Mouse (Mus musculus): ENCODE measurements around the gene Adamtsl3. TPM values are rescaled to one million over a fixed set of nuclear protein-coding genes. Genes with fewer than 3 reads are reported as not detected.

Gene Adamtsl3
- polyA plus RNA-seq, 1 experiment from 2014 or later: 1.0 TPM

DNA sequence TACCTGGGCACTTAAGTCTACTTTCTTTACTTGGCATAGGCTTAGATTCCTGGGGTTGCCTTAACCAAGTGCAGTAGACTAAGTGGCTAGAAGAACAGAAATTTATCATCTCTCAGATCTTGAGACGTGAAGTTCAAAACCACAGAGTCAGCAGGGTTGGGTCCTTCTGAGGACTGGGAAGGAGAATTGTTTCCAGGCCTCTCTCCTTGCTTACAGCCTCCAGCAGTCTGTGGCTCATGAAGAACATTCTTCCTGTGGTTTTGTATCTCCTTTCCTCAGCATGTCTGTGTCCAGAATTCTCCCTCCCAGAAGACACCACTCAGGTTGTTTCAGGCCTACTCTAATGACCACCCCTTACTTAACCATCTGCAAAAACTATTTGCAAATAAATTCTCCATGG, 216.5 kb downstream of the Adamtsl3 start:
- H3K9me3 ChIP-seq (ENCODE audit: control insufficient read depth, low read length): no peaks in the 10 kb centered on the region
- H3K27me3 ChIP-seq (ENCODE audit: control insufficient read depth, insufficient read depth, low read length): no peaks in the 10 kb centered on the region
- 89% methylated on average over 1 of the region's 1 CpGs for WGBS
- H3K4me1 ChIP-seq (replicated peaks; ENCODE audit: control insufficient read depth, insufficient read depth, low read length): no peaks in the 10 kb centered on the region
- no peak overlapping the region for H3K4me2 ChIP-seq (replicated peaks)
- no peak for DNase-seq (ENCODE audit: low spot score)
- H3K36me3 ChIP-seq (replicated peaks; ENCODE audit: control insufficient read depth, insufficient read depth): no peaks in the 10 kb centered on the region
- H3K9ac ChIP-seq: no peak overlapping the region
- ATAC-seq (ENCODE audit: low FRiP score): no peak
- no peak overlapping the region for H3K27ac ChIP-seq
- no peak overlapping the region for H3K4me3 ChIP-seq (replicated peaks; ENCODE audit: low read length)

DNA sequence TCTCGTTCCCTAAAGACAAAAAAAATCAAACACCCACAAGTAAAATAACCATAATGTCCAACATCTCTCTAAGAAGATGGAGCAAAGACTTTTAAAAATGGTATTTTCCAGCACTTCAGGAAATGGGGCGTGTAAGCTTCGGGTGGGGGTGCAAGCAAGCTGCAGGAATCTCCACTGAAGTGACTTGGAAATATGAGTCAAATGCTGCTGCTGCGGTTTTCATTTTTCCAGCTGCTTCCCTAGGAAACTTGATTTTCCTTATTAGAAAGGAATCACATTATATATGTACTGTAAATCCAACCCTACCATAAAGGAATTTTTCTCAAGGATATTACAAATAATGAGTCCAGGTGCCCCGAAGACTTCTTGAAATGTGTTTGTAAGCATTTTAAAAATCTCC, 220.3 kb downstream of the Adamtsl3 start:
- 82% methylated on average over 5 of the region's 5 CpGs for WGBS
- no peaks in the 10 kb centered on the region for H3K4me1 ChIP-seq (replicated peaks; ENCODE audit: control insufficient read depth, insufficient read depth, low read length)
- no peak for DNase-seq (ENCODE audit: low spot score)
- no peak for ATAC-seq (ENCODE audit: low FRiP score)
- H3K4me3 ChIP-seq (replicated peaks; ENCODE audit: low read length): no peak overlapping the region
- no peak overlapping the region for H3K4me2 ChIP-seq (replicated peaks)
- no peak overlapping the region for H3K27ac ChIP-seq
- no peak overlapping the region for H3K9ac ChIP-seq
- peaks cover 6% of the 10 kb centered on the region; the same call in 1 of the 2 replicates for H3K9me3 ChIP-seq (ENCODE audit: control insufficient read depth, low read length)
- H3K27me3 ChIP-seq (ENCODE audit: control insufficient read depth, insufficient read depth, low read length): no peaks in the 10 kb centered on the region
- H3K36me3 ChIP-seq (replicated peaks; ENCODE audit: control insufficient read depth, insufficient read depth): no peaks in the 10 kb centered on the region

DNA sequence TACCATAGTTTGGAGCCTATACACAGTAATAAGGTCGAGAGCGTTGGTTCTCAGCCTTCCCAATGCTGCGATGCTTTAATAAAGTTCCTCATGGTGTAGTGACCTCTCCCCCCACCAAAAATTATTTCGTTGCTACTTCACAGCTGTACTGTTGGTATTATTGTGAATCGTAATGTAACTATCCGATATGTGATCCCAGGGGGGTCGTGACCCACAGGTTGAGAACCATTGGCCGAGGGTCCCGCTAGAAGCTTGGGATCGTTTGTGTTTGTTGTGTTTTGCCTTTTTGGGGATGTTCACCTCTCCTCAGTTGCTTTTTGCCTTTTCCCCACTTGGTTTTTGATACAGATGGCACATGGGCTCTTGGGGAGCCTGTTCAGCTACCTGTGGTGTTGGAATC, 220.9 kb downstream of the Adamtsl3 start:
- H3K27ac ChIP-seq: no peak overlapping the region

DNA sequence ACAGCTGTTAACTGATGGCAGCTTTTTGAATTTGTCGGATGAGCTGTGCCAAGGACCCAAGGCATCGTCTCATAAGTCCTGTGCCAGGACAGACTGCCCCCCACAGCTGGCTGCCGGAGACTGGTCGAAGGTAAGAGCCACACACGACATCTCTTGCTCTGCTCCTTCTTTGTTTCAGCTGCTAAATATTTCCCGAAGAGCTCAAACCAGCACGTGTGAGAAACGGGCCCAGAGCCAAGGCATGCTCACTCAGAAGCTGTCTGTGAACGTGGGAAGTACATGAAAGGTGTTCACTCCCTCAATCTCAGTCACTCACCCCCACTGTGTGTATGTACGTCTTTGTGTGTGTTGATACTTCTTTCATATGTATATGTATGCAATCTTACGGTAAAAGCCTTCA, 221.6 kb downstream of the Adamtsl3 start:
- Histone ChIP-seq H3K9ac (no peak overlapping the region), H3K4me1 (replicated peaks; ENCODE audit: control insufficient read depth, insufficient read depth, low read length) (no peaks in the 10 kb centered on the region), H3K27ac (no peak overlapping the region), H3K4me2 (replicated peaks) (no peak overlapping the region), H3K9me3 (ENCODE audit: control insufficient read depth, low read length) (peaks cover 9% of the 10 kb centered on the region; the same call in 1 of the 2 replicates), H3K36me3 (replicated peaks; ENCODE audit: control insufficient read depth, insufficient read depth) (no peaks in the 10 kb centered on the region), H3K27me3 (ENCODE audit: control insufficient read depth, insufficient read depth, low read length) (no peaks in the 10 kb centered on the region), H3K4me3 (replicated peaks; ENCODE audit: low read length) (no peak overlapping the region)
- ATAC-seq (ENCODE audit: low FRiP score) (no peak), DNase-seq (ENCODE audit: low spot score) (no peak)
- 74% methylated on average over 11 of the region's 11 CpGs for WGBS

More for the DNA sequence above, 220.9 kb downstream of the Adamtsl3 start:
- Histone ChIP-seq H3K9ac (no peak overlapping the region), H3K4me1 (replicated peaks; ENCODE audit: control insufficient read depth, insufficient read depth, low read length) (no peaks in the 10 kb centered on the region), H3K27me3 (ENCODE audit: control insufficient read depth, insufficient read depth, low read length) (no peaks in the 10 kb centered on the region), H3K4me3 (replicated peaks; ENCODE audit: low read length) (no peak overlapping the region), H3K36me3 (replicated peaks; ENCODE audit: control insufficient read depth, insufficient read depth) (no peaks in the 10 kb centered on the region), H3K4me2 (replicated peaks) (no peak overlapping the region), H3K9me3 (ENCODE audit: control insufficient read depth, low read length) (peaks cover 9% of the 10 kb centered on the region; the same call in 1 of the 2 replicates)
- ATAC-seq (ENCODE audit: low FRiP score): no peak
- WGBS: 86% methylated on average over 10 of the region's 10 CpGs
- no peak for DNase-seq (ENCODE audit: low spot score)

DNA sequence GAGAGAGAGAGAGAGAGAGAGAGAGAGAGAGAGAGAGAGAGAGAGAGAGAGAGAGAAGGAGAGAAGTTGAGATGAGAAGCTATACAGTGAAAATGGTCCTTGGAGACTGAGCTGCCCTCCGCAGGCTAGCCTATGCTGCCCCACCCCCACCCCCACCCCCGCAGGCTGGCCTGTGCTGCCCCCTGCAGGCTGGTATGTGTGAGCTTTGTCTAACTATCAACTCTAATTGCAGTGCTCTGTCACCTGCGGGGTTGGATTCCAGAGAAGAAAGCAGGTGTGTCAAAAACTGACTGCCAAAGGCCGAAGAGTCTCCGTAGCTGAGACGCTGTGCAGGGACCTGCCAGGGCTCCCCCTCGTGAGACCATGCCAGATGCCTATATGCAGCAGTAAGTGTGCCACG, 231.2 kb downstream of the Adamtsl3 start:
- WGBS: 57% methylated on average over 8 of the region's 8 CpGs
- no peaks in the 10 kb centered on the region for H3K36me3 ChIP-seq (replicated peaks; ENCODE audit: control insufficient read depth, insufficient read depth)
- no peak overlapping the region for H3K27ac ChIP-seq
- DNase-seq (ENCODE audit: low spot score) (no peak), ATAC-seq (ENCODE audit: low FRiP score) (no peak)
- no peaks in the 10 kb centered on the region for H3K4me1 ChIP-seq (replicated peaks; ENCODE audit: control insufficient read depth, insufficient read depth, low read length)
- no peaks in the 10 kb centered on the region for H3K9me3 ChIP-seq (ENCODE audit: control insufficient read depth, low read length)
- H3K9ac ChIP-seq: no peak overlapping the region
- H3K4me2 ChIP-seq (replicated peaks): no peak overlapping the region
- no peak overlapping the region for H3K4me3 ChIP-seq (replicated peaks; ENCODE audit: low read length)
- no peaks in the 10 kb centered on the region for H3K27me3 ChIP-seq (ENCODE audit: control insufficient read depth, insufficient read depth, low read length)

DNA sequence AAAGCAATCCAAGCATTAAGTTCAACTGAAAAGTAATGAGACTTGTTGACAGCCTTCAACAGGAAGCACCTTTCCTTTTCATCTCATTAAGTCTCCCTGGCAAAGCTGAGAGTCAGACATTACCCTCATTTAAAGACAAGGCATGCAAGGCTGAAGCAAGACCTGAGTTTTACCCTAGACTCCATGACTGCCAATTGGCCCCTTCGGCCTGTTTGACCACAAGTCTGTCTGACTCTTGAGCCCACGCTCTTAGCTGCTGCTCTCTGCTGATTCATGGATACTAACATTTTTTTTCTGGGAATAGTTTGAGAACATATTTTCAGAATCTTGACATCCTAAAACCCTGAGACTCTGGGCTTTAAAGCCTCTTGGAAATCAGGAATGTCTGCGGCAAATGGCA, 232.3 kb downstream of the Adamtsl3 start:
- DNase-seq (ENCODE audit: low spot score): no peak
- Histone ChIP-seq H3K27me3 (ENCODE audit: control insufficient read depth, insufficient read depth, low read length) (no peaks in the 10 kb centered on the region), H3K4me1 (replicated peaks; ENCODE audit: control insufficient read depth, insufficient read depth, low read length) (no peaks in the 10 kb centered on the region), H3K4me3 (replicated peaks; ENCODE audit: low read length) (no peak overlapping the region), H3K9ac (no peak overlapping the region), H3K9me3 (ENCODE audit: control insufficient read depth, low read length) (no peaks in the 10 kb centered on the region), H3K27ac (no peak overlapping the region), H3K4me2 (replicated peaks) (no peak overlapping the region), H3K36me3 (replicated peaks; ENCODE audit: control insufficient read depth, insufficient read depth) (no peaks in the 10 kb centered on the region)
- 97% methylated on average over 3 of the region's 3 CpGs for WGBS
- ATAC-seq (ENCODE audit: low FRiP score): no peak

DNA sequence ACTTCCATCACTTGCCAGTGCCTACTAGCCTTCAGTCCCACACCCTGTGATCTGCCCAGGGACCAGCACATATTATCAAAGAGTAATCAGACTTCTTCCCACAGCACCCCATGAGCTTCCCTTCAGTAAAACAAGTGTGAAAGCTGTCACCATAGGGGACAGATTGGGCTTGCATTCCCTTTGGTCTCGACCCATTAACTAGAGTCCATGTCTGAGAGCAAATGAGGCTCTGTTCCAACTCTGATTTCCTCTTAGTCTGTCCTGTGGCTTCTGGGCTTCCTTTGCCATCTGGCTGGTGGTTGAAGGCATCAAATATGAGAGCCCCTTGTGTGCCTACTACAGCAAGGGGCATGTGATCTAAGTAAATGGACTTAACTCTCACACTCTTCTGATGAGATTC, 237.5 kb downstream of the Adamtsl3 start:
- H3K27me3 ChIP-seq (ENCODE audit: control insufficient read depth, insufficient read depth, low read length): no peaks in the 10 kb centered on the region
- no peak overlapping the region for H3K4me3 ChIP-seq (replicated peaks; ENCODE audit: low read length)
- no peaks in the 10 kb centered on the region for H3K36me3 ChIP-seq (replicated peaks; ENCODE audit: control insufficient read depth, insufficient read depth)
- no peak overlapping the region for H3K27ac ChIP-seq
- no peaks in the 10 kb centered on the region for H3K4me1 ChIP-seq (replicated peaks; ENCODE audit: control insufficient read depth, insufficient read depth, low read length)
- 85% methylated on average over 1 of the region's 1 CpGs for WGBS
- no peak for ATAC-seq (ENCODE audit: low FRiP score)
- no peaks in the 10 kb centered on the region for H3K9me3 ChIP-seq (ENCODE audit: control insufficient read depth, low read length)
- H3K4me2 ChIP-seq (replicated peaks): no peak overlapping the region
- H3K9ac ChIP-seq: no peak overlapping the region
- DNase-seq (ENCODE audit: low spot score): no peak

DNA sequence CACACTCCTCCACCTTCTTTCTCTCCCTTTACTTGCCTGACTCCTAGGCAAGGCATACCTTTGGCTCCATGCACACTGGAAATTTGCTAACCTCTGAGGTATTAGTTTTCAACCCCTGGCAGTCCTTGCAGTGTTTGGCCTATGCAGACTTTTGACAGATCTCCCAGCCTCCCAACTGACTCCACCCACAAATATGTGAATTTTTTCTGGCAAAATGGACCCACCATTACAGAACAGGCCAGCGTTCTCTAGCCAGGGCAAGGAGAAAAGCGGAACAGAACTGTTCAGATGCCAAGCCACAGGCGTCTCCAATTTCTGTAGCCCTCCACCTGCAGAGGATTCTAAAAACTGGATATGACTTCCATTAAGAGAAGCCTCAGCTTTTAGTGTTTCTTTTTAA, 244.5 kb downstream of the Adamtsl3 start:
- no peak for ATAC-seq (ENCODE audit: low FRiP score)
- H3K4me1 ChIP-seq (replicated peaks; ENCODE audit: control insufficient read depth, insufficient read depth, low read length): no peaks in the 10 kb centered on the region
- no peak overlapping the region for H3K9ac ChIP-seq
- H3K27ac ChIP-seq: no peak overlapping the region
- no peak for DNase-seq (ENCODE audit: low spot score)
- no peaks in the 10 kb centered on the region for H3K9me3 ChIP-seq (ENCODE audit: control insufficient read depth, low read length)
- H3K4me3 ChIP-seq (replicated peaks; ENCODE audit: low read length): no peak overlapping the region
- 91% methylated on average over 3 of the region's 3 CpGs for WGBS
- no peaks in the 10 kb centered on the region for H3K27me3 ChIP-seq (ENCODE audit: control insufficient read depth, insufficient read depth, low read length)
- H3K4me2 ChIP-seq (replicated peaks): no peak overlapping the region
- no peaks in the 10 kb centered on the region for H3K36me3 ChIP-seq (replicated peaks; ENCODE audit: control insufficient read depth, insufficient read depth)

DNA sequence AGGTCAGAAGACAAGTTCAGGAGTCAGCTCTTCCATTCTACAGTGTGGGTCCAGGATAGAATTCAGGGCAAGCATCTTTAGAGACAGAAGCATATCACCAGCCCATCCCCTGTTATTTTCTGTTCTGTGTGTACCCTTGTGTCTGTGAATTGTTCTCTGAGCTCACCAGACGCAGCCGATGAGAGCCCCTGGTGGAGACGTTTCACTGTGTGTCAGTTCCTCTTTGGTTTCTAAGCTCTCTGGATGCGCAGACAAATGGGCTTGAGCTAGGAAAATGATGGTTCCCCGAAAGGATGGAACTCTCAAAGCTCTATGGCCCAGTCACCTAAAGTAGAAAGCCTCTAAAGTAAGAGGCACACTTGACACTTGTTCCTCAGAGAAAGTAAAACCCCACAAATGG, 246.3 kb downstream of the Adamtsl3 start:
- H3K4me3 ChIP-seq (replicated peaks; ENCODE audit: low read length): no peak overlapping the region
- H3K9me3 ChIP-seq (ENCODE audit: control insufficient read depth, low read length): no peaks in the 10 kb centered on the region
- H3K9ac ChIP-seq: no peak overlapping the region
- H3K4me1 ChIP-seq (replicated peaks; ENCODE audit: control insufficient read depth, insufficient read depth, low read length): no peaks in the 10 kb centered on the region
- no peaks in the 10 kb centered on the region for H3K36me3 ChIP-seq (replicated peaks; ENCODE audit: control insufficient read depth, insufficient read depth)
- WGBS: 75% methylated on average over 5 of the region's 5 CpGs
- DNase-seq (ENCODE audit: low spot score) (no peak), ATAC-seq (ENCODE audit: low FRiP score) (no peak)
- H3K27me3 ChIP-seq (ENCODE audit: control insufficient read depth, insufficient read depth, low read length): no peaks in the 10 kb centered on the region
- H3K4me2 ChIP-seq (replicated peaks): no peak overlapping the region
- no peak overlapping the region for H3K27ac ChIP-seq

DNA sequence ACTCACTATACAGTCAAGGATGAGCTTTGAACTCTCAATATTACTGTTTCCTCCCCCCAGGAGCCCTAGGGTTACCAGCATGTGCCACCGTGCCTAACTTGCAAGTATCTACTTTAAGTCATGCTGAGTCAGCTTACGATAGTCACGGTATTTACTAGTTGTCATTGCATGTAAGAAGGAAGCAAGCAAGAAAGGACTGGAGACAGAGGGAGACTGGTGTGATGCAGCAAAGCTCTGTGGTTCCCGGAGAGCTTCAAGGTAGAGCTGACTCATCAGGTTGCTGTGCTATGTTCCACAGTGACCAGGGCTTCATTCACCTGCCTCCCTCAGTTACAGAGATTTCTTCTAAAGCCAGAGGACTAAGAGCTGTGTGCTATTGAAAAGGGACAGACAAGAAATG, 247.0 kb downstream of the Adamtsl3 start:
- Histone ChIP-seq H3K9me3 (ENCODE audit: control insufficient read depth, low read length) (no peaks in the 10 kb centered on the region), H3K36me3 (replicated peaks; ENCODE audit: control insufficient read depth, insufficient read depth) (no peaks in the 10 kb centered on the region), H3K27me3 (ENCODE audit: control insufficient read depth, insufficient read depth, low read length) (no peaks in the 10 kb centered on the region), H3K4me3 (replicated peaks; ENCODE audit: low read length) (no peak overlapping the region), H3K9ac (no peak overlapping the region), H3K27ac (no peak overlapping the region), H3K4me1 (replicated peaks; ENCODE audit: control insufficient read depth, insufficient read depth, low read length) (no peaks in the 10 kb centered on the region), H3K4me2 (replicated peaks) (no peak overlapping the region)
- WGBS: 87% methylated on average over 4 of the region's 4 CpGs
- DNase-seq (ENCODE audit: low spot score) (no peak), ATAC-seq (ENCODE audit: low FRiP score) (no peak)
